Mouse (Mus musculus) R1 (cell line): ENCODE data around the gene Fblim1.
"Not testable (repeated sequence)": the region's sequence is repeated elsewhere in the genome, so short reads cannot be mapped to it uniquely, and the experiment has no call there.

ENCODE experiments used
- DNase-seq: peaks from one replicate; pipeline ENCODE4 v3.0.0-alpha.2; 2018; ENCODE audit warnings: low read depth, low spot score

Gene Fblim1

DNA sequence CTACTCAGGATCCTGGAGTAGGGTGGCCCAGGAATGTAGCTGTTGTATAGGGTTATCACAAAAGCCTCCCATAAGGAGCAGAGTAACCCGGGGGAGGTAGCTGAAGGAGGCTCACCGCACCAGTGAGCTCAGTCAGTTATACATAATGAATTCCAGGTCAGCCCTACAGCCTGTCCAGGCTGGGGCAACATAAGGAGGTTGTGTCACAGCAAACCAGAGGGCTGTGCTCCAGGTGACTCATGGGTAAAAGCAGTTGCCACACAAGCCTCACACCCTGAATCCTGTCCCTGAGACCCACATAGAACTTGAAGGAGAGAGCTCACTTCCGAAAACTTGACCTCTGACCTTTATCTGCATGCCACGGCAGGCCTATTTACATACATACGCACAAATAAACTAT is 36.9 kb downstream of the Fblim1 start:
- DNase-seq = peak; percentile 85

DNA sequence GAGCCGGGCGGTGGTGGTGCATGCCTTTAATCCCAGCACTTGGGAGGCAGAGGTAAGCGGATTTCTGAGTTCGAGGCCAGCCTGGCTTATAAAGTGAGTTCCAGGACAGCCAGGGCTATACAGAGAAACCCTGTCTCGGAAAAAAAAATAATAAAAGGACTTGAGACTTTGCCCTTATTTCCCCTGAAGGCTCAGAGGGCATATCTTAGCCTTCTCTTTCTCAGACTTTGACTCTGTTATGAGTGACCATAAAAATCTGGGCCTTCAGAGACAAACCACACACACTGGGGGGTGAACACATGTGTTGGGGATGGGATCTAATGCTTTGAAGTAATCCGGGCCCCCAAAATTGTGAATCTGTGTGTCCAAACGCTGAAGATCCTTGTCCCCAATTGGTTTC is 38.7 kb downstream of the Fblim1 start:
- DNase-seq = not testable (repeated sequence)

DNA sequence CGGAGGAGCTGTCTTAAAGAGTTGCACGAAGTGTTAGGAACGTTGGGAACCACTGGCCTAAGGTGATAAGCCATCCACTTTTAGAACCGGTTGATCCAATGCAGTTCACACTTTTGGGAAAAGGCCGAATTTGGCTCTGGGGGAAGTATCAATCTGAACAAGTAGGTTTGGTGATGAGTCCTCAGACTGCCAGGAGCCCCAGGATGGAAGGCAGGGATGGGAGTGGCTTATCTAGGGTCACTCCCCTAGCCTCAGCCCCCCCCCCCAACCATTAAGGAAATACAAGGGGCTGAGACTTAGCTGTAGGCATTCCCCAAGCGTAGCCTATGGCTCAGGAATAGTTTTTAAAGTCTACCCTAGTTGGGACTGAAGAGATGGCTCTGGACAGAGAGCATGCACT is 39.7 kb downstream of the Fblim1 start:
- DNase-seq = peak; percentile 92

DNA sequence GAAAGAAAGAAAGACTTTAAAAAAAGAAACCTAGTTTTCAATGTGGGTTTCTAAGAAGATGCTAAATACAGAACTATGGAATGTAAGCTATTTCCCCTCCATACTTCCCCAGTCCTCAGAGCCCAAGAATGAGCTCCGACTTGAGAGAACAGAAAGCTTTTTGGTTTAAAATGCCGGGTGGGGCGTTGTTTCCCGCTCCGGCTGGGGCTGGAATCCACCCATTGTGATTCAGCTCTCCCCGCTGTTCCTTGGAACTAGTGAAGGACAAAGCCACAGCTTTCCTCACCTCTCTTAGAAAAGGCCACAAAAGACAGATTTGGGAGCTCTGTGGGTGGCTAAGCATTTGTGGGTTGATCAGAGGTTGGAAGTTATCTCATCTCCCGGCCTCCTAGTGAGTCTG is 40.6 kb downstream of the Fblim1 start:
- peak; percentile 100 for DNase-seq

DNA sequence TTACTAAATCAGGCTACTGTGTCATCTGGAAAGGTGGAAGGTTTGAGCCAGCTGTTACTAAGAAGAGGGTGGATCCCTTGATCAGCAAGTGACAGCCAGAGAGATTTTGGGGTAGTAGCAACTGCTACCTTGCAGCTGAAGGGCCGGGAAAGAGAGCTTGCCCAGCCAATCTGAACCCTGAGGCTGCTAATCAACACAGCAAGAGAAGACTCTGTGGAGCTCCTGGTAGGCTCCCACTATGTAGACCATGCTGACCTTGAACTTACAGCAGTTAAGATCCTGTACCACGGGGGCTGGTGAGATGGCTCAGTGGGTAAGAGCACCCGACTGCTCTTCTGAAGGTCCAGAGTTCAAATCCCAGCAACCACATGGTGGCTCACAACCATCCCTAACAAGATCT is 41.2 kb downstream of the Fblim1 start:
- DNase-seq = peak; percentile 96

DNA sequence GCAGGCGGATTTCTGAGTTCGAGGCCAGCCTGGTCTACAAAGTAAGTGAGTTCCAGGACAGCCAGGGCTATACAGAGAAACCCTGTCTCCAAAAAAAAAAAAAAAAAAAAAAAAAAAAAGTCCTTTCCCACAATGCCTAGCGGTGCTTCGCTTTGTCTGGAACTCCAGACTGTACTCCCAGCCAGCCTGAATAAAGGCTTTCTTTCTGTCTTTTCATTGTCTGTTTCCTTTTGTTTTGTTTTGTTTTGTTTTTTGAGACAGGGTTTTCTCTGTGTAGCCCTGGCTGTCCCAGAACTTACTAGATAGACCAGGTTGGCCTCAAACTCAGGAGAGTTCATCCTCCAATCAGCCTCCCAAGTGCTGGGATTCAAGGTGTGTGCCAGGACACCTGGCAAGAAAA is 41.7 kb downstream of the Fblim1 start:
- DNase-seq = peak; percentile 92

DNA sequence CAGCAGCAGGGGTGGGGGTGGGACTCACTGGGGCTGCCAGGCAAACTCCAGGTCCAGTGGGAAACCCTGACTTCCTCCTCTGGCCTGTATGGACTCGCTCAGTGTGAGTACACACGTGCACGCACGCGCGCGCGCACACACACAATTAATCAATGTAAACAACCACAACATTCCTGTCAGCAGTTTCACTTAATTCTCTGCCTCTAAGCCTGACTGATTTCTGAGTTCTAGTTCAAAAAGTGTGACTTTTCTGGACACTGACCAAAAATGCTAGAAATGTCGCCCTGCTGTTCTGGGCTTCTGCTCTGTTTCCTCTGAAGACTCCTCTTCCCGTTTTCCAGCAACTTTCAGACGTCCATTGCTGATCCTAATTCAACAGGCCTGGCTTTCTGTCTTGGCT is 43.6 kb downstream of the Fblim1 start:
- peak; percentile 39 for DNase-seq

DNA sequence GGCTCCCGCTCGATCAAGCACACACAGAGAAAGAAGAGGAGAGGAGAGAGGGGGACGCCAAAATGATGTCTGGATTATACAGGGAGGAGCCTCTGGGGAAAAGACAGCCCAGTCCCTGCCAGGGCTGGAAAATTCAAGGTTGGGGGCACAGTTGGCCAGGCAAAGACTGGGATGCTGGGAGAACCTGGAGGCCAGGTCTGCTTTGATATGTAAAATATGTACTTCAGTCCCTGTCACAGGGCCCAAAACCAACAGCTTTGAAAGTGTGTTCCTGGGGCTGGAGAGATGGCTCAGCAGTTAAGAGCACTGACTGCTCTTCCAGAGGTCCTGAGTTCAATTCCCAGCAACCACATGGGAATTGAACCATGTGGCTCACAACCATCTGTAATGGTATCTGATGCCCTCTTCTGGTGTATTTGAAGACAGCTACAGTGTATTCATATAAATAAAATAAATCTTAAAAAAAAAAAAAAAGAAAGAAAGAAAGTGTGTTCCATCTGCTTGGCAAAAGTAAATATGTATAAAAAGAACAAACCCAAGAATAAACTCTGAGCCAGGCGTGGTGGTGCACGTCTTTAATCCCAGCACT is 44.5 kb downstream of the Fblim1 start:
- peak; percentile 52 for DNase-seq

DNA sequence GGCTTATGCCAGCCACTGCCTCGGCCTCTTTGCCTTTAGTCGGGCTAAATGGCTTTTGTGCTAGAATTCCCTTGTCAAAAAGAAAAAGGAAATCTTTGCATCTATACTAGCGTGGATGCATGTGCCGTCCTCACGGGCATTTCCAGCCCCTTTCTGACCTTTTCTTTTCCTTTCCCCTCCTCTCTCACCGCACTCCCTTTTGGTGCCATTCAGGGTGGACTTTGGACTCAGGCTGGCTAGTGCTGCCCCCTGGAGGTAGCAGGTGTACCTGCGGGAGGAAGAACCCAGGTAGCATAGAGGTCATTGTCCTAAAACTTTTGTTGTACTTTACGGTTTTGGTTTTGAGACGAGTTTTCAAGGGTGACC is 46.0 kb downstream of the Fblim1 start:
- peak; percentile 94 for DNase-seq

DNA sequence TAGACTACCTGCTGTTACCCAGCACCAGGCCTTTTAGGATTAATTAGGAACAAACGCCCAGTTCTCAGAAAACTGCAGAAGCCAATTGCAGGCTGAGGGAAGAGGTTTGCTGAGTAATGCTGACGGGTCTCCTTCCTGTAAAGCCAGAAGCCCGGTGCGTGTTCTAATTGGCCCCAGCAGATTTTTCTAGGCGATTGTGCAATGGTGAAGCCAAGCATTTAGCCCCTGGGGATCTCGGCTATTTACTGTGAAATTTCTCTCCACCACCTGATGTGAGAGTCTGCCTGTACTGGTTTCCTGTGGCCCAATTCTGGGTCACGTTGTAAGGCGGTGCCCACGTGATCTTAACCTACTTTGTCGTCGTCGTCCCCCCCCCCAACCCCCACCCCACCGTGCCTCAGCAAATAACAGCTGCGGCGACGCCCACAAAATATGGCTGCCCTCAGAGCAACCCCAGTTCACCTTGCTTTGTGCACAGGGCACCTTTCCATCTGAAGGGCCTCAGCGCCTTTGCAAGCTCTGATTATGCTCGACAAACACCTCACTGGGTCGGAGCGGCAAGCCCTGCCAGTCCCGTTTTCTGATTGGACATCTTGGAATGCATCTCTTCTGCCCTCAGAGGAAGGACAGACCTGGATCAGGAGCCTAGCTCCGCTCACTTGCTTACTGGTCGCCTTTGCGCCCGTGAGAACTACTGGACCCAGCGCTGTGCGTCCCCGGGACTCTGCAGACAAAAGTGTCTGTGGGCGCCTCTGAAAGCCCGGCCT is 46.6 kb downstream of the Fblim1 start:
- peak; percentile 95 for DNase-seq

DNA sequence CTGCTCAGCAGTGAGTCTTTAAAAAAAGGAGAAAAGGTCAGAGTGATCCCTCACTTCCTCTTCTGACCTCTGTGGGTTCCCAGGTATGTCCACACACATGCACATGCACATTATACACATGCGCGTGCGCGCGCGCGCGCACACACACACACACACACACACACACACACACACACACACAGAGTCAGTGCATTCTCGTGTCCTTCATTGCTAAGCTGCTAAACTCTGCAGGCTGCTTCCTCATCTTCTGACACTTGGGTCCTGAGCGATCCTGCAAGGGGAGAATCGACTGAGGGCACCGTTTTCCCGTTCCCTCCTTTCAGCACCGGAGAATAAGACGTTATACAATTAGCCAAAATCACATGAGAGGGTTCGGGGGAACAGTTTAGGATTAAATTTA is 47.2 kb downstream of the Fblim1 start:
- no peak for DNase-seq

DNA sequence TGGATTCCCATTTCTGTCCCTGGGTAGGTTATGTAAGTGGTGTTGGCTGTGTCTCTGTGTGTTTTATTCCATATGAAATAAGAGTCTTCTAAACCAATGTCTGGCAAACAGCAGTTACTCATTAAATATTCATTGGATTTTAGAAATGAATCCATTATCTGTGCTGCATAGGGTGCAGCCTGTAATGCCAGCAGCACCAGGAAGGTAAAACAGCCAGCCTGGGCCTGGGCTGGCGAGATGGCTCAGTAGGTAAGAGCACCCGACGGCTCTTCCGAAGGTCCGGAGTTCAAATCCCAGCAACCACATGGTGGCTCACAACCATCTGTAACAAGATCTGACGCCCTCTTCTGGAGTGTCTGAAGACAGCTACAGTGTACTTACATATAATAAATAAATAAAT is 49.7 kb downstream of the Fblim1 start:
- DNase-seq = not testable (repeated sequence)

DNA sequence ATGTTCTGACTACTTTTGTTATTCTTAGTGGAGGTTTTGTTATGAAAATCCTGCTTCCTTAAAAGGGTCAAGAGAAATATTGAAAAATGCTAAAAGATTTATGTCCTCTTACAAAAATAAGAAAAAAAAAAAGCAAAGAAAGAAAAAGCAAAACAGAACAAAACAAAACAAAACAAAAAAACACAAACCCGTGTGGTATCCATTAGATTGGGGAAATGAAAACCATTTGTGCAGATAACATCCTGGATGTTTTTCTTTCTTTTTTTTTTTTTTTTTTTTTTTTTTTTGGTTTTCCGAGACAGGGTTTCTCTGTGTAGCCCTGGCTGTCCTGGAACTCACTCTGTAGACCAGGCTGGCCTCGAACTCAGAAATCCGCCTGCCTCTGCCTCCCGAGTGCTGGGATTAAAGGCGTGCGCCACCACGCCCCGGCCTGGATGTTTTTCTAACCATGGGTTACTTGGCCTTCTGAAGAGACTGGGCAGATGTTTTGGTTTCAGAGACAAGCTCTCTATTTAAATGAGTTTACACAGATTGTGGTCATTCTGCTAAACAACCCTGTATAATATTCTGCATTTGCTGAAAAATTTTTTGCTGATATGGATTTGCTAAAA is 51.5 kb downstream of the Fblim1 start:
- not testable (repeated sequence) for DNase-seq

DNA sequence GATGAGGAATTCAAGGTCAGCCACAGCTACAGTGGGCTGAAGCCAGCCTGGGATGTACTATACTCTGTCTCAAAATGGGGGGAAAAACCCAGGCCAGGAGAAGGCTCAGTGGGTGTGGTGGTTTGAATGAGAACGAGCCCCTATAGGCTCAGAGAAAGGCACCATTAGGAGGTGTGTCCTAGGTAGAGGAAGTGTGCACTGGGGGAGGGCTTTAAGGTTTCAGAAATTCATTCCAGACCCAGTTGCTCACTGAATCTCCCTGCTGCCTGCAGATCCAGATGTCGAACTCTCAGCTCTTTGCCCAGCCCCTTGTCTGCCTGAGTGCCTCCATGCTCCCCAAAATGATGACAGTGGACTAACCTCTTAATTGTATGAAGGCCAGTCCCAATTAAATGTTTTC is 53.4 kb downstream of the Fblim1 start:
- peak; percentile 94 for DNase-seq

DNA sequence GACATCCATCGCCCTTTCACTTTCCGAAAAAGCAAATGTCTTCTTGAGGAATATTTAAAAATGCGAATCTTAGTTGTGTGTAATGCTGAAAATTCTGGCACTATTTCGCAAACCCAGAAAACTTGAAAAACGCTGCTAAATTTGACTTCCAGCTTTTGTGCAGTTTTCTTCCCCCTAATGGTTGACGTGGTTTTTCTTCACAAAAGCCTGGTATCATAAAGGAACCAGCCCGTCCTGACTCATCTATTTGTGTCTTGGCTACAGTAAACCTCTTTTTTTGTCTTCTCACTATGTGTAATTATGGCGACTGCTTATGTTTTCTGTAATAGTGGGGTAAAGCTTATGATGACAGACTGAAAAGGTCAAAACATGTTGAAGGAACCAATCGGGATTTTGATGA is 58.6 kb downstream of the Fblim1 start:
- DNase-seq = no peak

DNA sequence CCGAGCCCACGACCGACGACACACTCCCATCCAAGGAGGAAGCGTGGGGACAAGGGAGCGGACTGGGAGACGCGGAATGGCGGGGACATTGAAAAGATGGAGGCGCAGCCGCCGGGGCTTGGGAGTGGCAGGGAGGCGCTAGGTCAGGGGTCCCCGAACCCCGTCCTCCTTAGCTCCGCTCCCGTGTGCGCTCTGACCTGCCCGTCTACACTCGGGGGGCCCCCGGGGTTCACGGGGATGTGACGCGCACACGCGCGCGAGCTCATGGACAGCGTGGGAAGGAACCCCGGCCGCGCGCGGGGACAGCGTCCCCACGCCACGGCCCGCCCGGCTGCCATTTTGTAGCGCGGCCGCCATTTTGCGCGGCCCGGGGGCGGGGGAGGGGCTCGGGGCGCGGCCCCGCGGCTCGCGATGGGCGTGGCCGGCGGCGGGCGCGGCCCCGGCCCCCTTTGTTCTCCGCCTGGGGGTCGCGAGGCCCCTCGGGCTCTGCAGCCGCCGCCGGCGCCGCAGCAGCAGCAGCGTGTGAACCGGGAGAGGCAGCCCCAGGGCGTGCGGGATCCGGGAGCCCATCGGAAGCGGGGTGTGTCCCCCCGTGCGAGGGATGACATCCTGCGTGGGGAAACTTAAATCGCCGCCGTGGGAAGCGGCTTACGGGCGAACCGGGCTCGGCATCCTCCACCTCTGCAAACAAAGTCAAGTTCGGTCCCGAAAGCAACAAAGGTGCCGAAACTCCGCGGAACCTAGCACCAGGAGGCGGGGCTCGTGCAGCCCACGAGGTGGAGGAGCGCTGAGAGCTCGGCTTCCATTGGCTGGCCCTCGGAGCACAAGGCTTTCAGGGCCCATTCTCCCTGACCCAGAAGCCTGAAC is 59.3 kb downstream of the Fblim1 start:
- DNase-seq = peak; percentile 93

DNA sequence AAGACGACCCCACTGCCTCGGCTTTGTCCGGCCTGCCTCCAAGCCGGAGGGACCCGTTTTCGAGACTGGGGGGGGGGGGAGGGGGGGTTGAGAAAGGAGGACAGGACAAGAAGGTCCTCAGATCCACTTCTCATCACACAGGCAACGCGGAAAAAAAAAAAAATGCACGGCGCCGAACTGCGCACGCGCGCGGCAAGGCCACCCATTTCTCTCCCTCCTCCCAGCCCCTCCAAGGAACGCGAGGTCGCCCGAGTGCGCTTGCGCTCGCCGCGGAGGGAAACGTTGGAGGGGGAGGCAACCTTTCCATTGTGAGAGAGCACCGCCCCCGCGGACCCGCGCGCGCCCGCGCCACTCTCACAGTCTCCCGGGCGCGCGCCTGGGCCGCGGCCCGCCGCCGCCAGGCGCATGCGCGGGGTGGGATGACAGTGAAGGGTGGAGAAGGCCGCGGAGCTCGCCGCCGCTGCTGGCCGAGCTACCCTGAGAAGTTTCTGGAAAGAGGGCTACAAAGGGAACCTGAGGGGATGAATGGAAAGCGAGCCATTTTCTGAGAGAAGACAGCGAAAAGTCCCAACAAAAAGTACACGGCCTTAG is 60.1 kb downstream of the Fblim1 start:
- DNase-seq = peak; percentile 98

DNA sequence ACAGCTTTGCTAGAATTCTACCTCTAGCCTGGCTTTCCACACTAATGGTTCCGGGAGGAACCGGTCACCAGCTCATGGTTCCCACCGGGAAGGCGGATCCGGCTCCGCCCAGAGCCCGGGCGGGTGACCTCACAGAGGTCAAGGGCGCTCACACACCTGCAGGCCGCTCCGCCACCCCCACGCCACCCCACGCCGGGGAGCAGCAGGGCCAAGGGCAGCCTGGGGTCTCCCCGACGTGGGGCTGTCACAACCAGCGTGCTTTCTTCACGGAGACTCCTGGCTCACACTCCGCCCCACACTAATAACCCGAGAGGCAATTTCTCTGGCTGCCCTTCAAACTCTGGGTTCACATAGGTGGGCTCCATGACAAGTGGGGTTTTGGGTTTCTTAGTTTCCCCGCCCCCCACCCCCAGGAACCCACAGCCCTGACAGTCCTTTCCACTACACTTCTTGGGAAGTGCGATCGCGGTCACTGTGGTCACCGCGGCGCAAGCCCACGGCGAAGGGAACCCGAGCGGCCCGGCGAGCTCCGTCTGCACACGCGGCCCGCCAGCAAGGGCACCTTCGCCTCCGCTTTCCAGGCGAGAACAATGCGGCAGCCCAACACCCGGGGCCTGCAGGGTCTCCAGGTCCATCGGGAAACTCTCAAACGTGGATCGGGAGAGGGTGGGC is 60.7 kb downstream of the Fblim1 start:
- DNase-seq = peak; percentile 87

DNA sequence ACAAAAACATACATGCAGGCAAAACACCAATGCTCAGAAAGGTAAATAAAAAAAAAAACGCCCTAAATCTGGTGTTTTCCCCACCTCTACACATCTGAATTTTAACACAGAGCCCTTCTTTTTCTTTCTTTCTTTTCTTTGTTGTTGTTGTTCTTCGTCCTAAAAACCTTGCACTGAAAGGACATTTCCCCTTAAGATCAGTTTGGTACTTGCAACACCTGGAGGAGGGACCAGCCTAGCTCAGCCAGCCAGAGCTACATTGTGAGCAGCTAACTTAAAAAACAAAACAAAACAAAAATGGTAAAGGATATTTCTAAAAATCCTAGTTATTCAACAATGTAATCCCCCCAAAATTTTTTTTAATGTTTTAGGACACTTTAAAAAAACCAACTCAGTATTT is 61.4 kb downstream of the Fblim1 start:
- DNase-seq = no peak

DNA sequence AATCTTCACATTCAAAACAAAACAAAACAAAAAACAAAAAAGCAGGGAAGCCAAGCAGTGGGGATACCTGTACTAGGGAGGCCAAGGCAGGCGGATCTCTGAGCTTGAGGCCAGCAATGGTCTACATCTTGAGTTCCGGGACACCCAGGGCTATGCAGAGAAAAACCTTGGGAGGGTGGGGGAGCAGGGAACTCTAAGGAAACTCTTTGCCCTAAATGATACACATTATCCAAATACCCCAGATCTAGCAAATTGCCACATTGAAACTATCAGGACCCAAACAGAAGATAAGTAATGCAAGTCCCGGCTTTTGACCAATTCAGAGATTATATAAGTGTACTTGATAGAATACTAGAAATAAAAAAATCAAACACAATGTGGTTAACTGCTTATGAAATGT is 62.3 kb downstream of the Fblim1 start:
- DNase-seq = no peak

DNA sequence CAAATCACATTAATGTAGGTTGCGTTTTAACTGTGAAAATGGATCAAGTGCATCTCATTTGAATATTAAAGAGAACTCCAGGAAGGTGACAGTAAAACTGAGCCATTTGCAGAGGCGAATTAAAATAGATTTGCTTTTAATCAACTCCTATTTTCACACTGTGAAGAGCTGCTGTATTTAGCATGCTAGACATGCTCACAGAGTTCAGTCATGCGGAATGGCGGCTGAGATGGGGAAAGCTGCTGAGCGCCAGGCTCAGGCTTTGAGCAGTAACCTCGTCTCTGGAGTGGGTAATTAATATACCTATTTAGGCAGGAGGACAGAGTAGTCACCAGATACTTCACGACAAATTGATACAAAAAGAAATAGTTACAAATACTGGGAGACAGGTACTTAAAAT is 64.0 kb downstream of the Fblim1 start:
- DNase-seq = no peak
